Mouse (Mus musculus): ENCODE data around the gene Golt1a. TPM values are rescaled to one million over a fixed set of nuclear protein-coding genes. Genes with fewer than 3 reads are reported as not detected.

Gene Golt1a
- polyA plus RNA-seq (2017; shearing (Covaris generic)): not detected

GRCm38 (mm10) chr1:133309652-133310267 lies at the start of gene Golt1a:
TSS of gene Golt1a (plus strand) at chr1:133309800.

GRCm38 (mm10) chr1:133321267-133321925 lies 11.8 kb downstream of the Golt1a start, which contains the start of gene Kiss1:
TSS of gene Kiss1 (plus strand) at chr1:133321875.

GRCm38 (mm10) chr1:133350210-133350609 lies 40.6 kb downstream of the Golt1a start, which contains the start of gene Ren1:
TSS of gene Ren1 (plus strand) at chr1:133350510.

GRCm38 (mm10) chr1:133363276-133364021 lies 53.8 kb downstream of the Golt1a start, which contains the start of gene Etnk2:
TSS of gene Etnk2 (plus strand) at chr1:133363572.

Other genes with a start within 250 kb of the Golt1a start
- gene Ppp1r15b, start 178.7 kb upstream of the Golt1a start, polyA plus RNA-seq (2017; shearing (Covaris generic)): 51.8 TPM
- gene Plekha6, start 145.6 kb upstream of the Golt1a start, polyA plus RNA-seq (2017; shearing (Covaris generic)): 0.93 TPM
- not detected for gene Kiss1, start 12.1 kb downstream of the Golt1a start, polyA plus RNA-seq (2017; shearing (Covaris generic))
- gene Ren1, start 40.7 kb downstream of the Golt1a start, polyA plus RNA-seq (2017; shearing (Covaris generic)): not detected
- 0.18 TPM for gene Etnk2, start 53.8 kb downstream of the Golt1a start, polyA plus RNA-seq (2017; shearing (Covaris generic))
- not detected for gene Sox13, start 114.6 kb downstream of the Golt1a start, polyA plus RNA-seq (2017; shearing (Covaris generic))